Mouse (Mus musculus) ovary, adult 18-20 months (tissue): ENCODE results near the gene Zfp874b.
"Not testable (repeated sequence)": the region's sequence is repeated elsewhere in the genome, so short reads cannot be mapped to it uniquely, and the experiment has no call there.

Experiments used
- DNase-seq: peaks from one replicate; pipeline ENCODE4 v3.0.0; 2022; ENCODE audit warnings: low spot score, mixed read lengths

Zfp874b gene

GRCm38 (mm10) chr13:67483625-67484423, at the start of gene Zfp874b:
TSS of gene Zfp874b (minus strand) at chr13:67484258.
- DNase-seq: peak; percentile 76

- DNase-seq: no peak
Measured at GRCm38 (mm10) chr13:67527049-67527730, 43.1 kb upstream of the Zfp874b start.

- DNase-seq: peak; percentile 89
Measured at GRCm38 (mm10) chr13:67525753-67526410, 41.8 kb upstream of the Zfp874b start, which contains the start of the genes Gm26965 and Zfp87. TSS of gene Gm26965 (minus strand) at chr13:67526151. TSS of gene Zfp87 (minus strand) at chr13:67526177.

DNA sequence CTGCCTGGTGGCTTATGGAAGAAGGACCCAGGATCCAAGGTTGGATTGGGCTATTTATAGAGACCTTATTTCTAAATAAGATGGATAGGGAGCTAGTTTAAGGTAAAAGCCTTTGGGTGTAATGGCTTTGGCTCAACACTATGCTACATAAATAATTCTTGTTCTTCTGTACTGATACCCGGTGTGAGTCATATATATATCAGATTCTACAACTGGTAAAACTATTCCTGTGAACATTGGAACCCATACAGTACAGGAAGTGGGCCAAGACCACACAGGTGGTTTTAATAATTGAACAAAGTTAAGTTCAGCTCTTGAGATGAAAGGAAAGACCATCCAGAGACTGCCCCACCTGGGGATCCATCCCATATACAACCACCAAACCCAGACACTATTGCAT, 16.9 kb upstream of the Zfp874b start:
- DNase-seq: no peak

GRCm38 (mm10) chr13:67500084-67500719, 16.1 kb upstream of the Zfp874b start, which contains the start of gene Zfp58:
TSS of gene Zfp58 (minus strand) at chr13:67500555.
- peak; percentile 74 for DNase-seq

- DNase-seq: no peak
Measured at GRCm38 (mm10) chr13:67495631-67496030, 11.6 kb upstream of the Zfp874b start.

GRCm38 (mm10) chr13:67484424-67484811, 360 bp upstream of the Zfp874b start:
- DNase-seq: no peak

DNA sequence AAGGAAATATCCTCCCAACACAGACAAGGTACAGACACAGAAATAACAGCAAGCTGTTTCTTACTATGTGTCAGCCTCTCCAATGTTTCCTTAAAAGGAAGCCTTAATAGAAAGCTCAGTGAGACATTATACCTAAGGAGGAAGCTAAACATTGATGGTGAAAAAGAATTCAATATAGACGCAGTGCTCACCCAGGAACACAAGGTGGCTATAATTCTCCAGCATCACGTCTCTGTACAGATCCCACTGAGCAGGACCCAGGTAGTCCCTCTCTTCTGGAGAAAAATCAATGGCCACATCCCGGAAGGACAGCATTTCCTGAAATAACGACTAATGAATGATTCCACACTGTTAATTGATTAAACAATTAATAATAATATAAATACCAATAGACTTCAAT, 2.5 kb downstream of the Zfp874b start:
- no peak for DNase-seq

GRCm38 (mm10) chr13:67469274-67469673, 14.8 kb downstream of the Zfp874b start:
- no peak for DNase-seq

- DNase-seq: not testable (repeated sequence)
Measured at GRCm38 (mm10) chr13:67463506-67464185, 20.4 kb downstream of the Zfp874b start.

GRCm38 (mm10) chr13:67452021-67452309, 32.1 kb downstream of the Zfp874b start:
- no peak for DNase-seq

- peak; percentile 86 for DNase-seq
Measured at GRCm38 (mm10) chr13:67451172-67452020, 32.7 kb downstream of the Zfp874b start, which contains the start of gene Zfp874a. TSS of gene Zfp874a (minus strand) at chr13:67451624.

DNA sequence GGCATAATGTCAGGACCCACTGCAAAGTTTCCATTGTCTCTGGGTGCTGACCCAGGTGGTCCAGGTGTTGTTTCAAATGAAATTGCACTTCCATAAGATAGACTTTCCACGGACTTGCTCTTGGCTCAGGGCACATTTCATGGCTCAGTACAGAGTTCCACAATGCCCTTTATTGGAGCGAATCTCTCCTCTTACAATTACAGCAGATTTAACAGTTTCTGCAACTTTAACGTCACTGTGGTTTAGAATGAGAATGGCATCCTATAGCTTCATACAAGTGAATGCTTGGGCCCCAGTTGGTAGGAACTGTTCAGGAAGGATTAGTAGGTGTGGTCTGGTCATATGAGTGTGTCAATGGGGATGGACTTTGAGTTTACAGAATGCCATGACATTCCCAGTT, 47.0 kb downstream of the Zfp874b start:
- not testable (repeated sequence) for DNase-seq

DNA sequence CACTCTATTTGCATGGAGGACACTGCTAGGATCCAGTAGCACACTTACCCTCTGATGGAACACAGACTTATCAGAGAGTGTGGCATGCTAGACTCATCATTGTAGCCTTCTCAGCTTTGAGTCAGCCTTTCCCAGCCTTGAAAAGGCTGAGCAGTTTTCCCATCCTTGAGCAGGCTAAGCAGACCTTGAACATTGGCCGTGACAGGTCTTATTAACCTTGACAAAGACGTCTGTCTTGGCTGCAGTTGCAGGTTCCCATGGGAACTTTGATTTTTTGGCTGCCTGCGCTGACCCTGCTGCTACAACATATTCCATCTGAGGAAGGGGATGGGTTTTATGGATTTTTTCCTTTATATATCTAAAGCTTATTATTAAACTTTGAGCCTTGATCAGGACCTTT, 55.9 kb downstream of the Zfp874b start:
- peak; percentile 50 for DNase-seq

GRCm38 (mm10) chr13:67425699-67426098, 58.4 kb downstream of the Zfp874b start:
- DNase-seq: not testable (repeated sequence)

GRCm38 (mm10) chr13:67422532-67422931, 61.5 kb downstream of the Zfp874b start:
- not testable (repeated sequence) for DNase-seq
